Mouse (Mus musculus): ENCODE results near the gene Tmem210.

GRCm38 (mm10) chr2:25262795-25263622 is 24.9 kb upstream of the Tmem210 start:
- 0 out of 2 replicates have a peak, but pooled peaks have one; percentile 7 for TF ChIP-seq CTCF (IDR thresholded peaks at IDR 0.05; ENCODE audit: low read depth)
- TF ChIP-seq EP300 (IDR thresholded peaks at IDR 0.05; ENCODE audit: low read depth): no peak
